Mouse (Mus musculus) heart, adult 8-10 months (tissue): ENCODE data around the gene Car15. TPM values are rescaled to one million over a fixed set of nuclear protein-coding genes. Genes with fewer than 3 reads are reported as not detected.

Experiments used
- DNase-seq: peaks from one replicate; pipeline ENCODE4 v3.0.0; 2022; ENCODE audit warnings: low spot score
- total RNA-seq, 4 experiments: library from RNA; stranded (reverse); gene quantifications; 2 replicates each; pipeline ENCODE4 v1.2.4; 2022

Gene Car15
- total RNA-seq, 4 experiments from 2014 or later, result 1.3 to 2.3 (median 1.9) TPM

GRCm38 (mm10) chr16:17802839-17803674 is 35.1 kb downstream of the Car15 start:
- DNase-seq, result no peak

GRCm38 (mm10) chr16:17802456-17802838 is 35.7 kb downstream of the Car15 start:
- DNase-seq, result no peak

GRCm38 (mm10) chr16:17801777-17802455 is 36.2 kb downstream of the Car15 start:
- no peak for DNase-seq

- DNase-seq, result no peak
Observed at GRCm38 (mm10) chr16:17799584-17799983, 38.6 kb downstream of the Car15 start.

GRCm38 (mm10) chr16:17798321-17799180 is 39.6 kb downstream of the Car15 start:
- DNase-seq, result no peak

- no peak for DNase-seq
Observed at GRCm38 (mm10) chr16:17797812-17798311, 40.3 kb downstream of the Car15 start.

GRCm38 (mm10) chr16:17796971-17797811 is 41.0 kb downstream of the Car15 start, which contains the start of gene Scarf2:
Gene Scarf2, plus strand, starts transcription at chr16:17797282.
- no peak for DNase-seq

GRCm38 (mm10) chr16:17796519-17796918 is 41.6 kb downstream of the Car15 start:
- no peak for DNase-seq

- no peak for DNase-seq
Observed at GRCm38 (mm10) chr16:17795643-17796042, 42.5 kb downstream of the Car15 start.

- no peak for DNase-seq
Observed at GRCm38 (mm10) chr16:17794047-17794446, 44.1 kb downstream of the Car15 start.

GRCm38 (mm10) chr16:17792728-17793127 is 45.4 kb downstream of the Car15 start:
- DNase-seq, result no peak

GRCm38 (mm10) chr16:17785337-17785736 is 52.8 kb downstream of the Car15 start:
- no peak for DNase-seq

Other genes starting within 250 kb of the Car15 start
- gene Smpd4, start 219.0 kb downstream of the Car15 start, total RNA-seq, result 10 to 100 TPM; 19.0 to 23.8 (median 20.1) TPM
- gene Ccdc74a, start 191.9 kb downstream of the Car15 start, total RNA-seq, result under 1 TPM in 2 of 4 experiments, not detected in 2; 0.60 to 0.62 TPM
- gene Med15, start 105.5 kb downstream of the Car15 start, total RNA-seq, result 10 to 100 TPM; 22.3 to 27.2 (median 23.0) TPM
- 10 to 100 TPM; 18.8 to 23.0 (median 19.4) TPM for gene Klhl22, start 78.7 kb downstream of the Car15 start, total RNA-seq
- 1 to 10 TPM; 3.3 to 5.2 (median 4.4) TPM for gene Scarf2, start 41.1 kb downstream of the Car15 start, total RNA-seq
- not detected for gene B830017H08Rik, start 5.2 kb downstream of the Car15 start, total RNA-seq
- gene Gm20518, start 53.3 kb upstream of the Car15 start, total RNA-seq, result under 1 TPM; 0.13 to 0.65 (median 0.28) TPM
- under 1 TPM in 3 of 4 experiments, not detected in 1; 0.17 to 0.33 (median 0.22) TPM for gene Tssk1, start 55.9 kb upstream of the Car15 start, total RNA-seq
- 10 to 100 TPM; 44.4 to 51.8 (median 48.7) TPM for gene Dgcr2, start 60.2 kb upstream of the Car15 start, total RNA-seq
- gene Tssk2, start 60.3 kb upstream of the Car15 start, total RNA-seq, result under 1 TPM in 1 of 4 experiments, not detected in 3; 0.20 TPM
- 10 to 100 TPM in 1 of 4 experiments, 1 to 10 TPM in 3; 8.0 to 10.1 (median 9.6) TPM for gene Ess2, start 73.0 kb upstream of the Car15 start, total RNA-seq
- not detected for gene Gsc2, start 76.7 kb upstream of the Car15 start, total RNA-seq
- 1 to 10 TPM; 4.6 to 7.9 (median 7.2) TPM for gene Slc25a1, start 89.9 kb upstream of the Car15 start, total RNA-seq
- not detected for gene Vpreb2, start 142.1 kb upstream of the Car15 start, total RNA-seq
- 10 to 100 TPM; 40.3 to 52.7 (median 40.4) TPM for gene Dgcr6, start 214.5 kb upstream of the Car15 start, total RNA-seq